Mouse (Mus musculus) lung, adult 2 months (tissue): ENCODE data around the gene Klc2.
"Not testable (repeated sequence)": the region's sequence is repeated elsewhere in the genome, so short reads cannot be mapped to it uniquely, and the experiment has no call there.

Experiments used
- CTCF ChIP-seq: fragments of 200-500 bp; IDR thresholded peaks from 2 replicates; pipeline ENCODE4 v1.5.1; 2011; ENCODE audit warnings: mild to moderate bottlenecking, low read length, control low read depth; ENCODE audit not compliant: insufficient read depth
- POLR2A ChIP-seq: fragments of 200-500 bp; IDR thresholded peaks from 2 replicates; pipeline ENCODE4 v1.6.1; 2011; ENCODE audit warnings: low read depth, mild to moderate bottlenecking, control low read depth, low read length, borderline replicate concordance; ENCODE audit errors: extremely low read depth

DNA sequence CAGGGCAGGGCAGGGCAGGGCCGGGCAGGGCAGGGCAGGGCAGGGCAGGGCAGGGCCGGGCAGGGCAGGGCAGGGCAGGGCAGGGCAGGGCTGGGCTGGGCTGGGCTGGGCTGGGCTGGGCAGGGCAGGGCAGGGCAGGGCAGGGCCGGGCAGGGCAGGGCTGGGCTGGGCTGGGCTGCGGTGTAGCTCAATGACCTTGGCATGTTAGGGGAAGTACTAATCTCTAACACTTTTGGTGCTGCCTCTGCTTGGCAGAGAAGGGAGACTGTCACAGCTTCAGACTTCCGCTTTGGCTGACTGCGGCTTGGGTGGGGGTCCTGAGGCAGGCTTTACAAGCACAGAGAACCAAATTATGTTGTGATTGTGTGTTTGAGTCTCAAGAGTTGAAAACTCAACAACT lies 30.7 kb upstream of the Klc2 start:
- TF ChIP-seq CTCF, POLR2A: not testable (repeated sequence)
